Mouse (Mus musculus): ENCODE data around the gene Olfr924. TPM values are rescaled to one million over a fixed set of nuclear protein-coding genes. Genes with fewer than 3 reads are reported as not detected.
"Not testable (repeated sequence)": the region's sequence is repeated elsewhere in the genome, so short reads cannot be mapped to it uniquely, and the experiment has no call there.

The Olfr924 gene
- polyA plus RNA-seq (2016; fragmentation: Nextera tagmentation; extraction: Ambion mirVana) = not detected in 2 replicates

GRCm38 (mm10) chr9:38844149-38844548, at the start of gene Olfr924:
Gene Olfr924, plus strand, starts transcription at chr9:38844449.
- no peak within 1 kb of the TSS for H3K27ac ChIP-seq
- no peaks in the 10 kb centered on the region for H3K4me1 ChIP-seq
- no peak within 1 kb of the TSS for H3K4me3 ChIP-seq
- DNase-seq (ENCODE audit: low spot score) = no peak
- no peaks in the 10 kb centered on the region for H3K36me3 ChIP-seq
- no peaks in the 10 kb centered on the region for H3K9me3 ChIP-seq (replicated peaks)
- H3K27me3 ChIP-seq (ENCODE audit: low read depth, poor library complexity, severe bottlenecking) = no peaks in the 10 kb centered on the region
- WGBS = 97% methylated on average over 1 of the region's 1 CpGs

DNA sequence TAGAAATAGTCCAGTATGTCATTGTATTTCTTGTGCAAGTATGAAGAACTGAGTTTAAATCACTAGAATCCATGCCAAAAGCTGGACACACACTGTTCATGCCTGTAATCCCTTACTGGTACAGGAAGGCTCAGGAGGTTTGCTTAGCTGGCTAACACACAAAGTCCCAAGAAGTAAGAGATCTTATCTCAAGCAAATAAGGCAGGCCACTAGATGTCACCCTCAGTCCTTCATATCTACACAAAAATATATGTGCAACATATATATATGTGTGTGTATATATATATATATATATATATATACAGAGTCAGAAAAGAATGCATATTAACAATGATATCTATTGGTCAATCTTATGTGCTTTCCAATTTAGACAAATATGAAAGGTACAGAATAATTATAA, 38.6 kb upstream of the Olfr924 start:
- no peak for DNase-seq (ENCODE audit: low spot score)
- Histone ChIP-seq H3K4me3 (no peak overlapping the region), H3K36me3 (no peaks in the 10 kb centered on the region), H3K27ac (no peak overlapping the region), H3K4me1 (no peaks in the 10 kb centered on the region), H3K27me3 (ENCODE audit: low read depth, poor library complexity, severe bottlenecking) (no peaks in the 10 kb centered on the region), H3K9me3 (replicated peaks) (no peaks in the 10 kb centered on the region)

DNA sequence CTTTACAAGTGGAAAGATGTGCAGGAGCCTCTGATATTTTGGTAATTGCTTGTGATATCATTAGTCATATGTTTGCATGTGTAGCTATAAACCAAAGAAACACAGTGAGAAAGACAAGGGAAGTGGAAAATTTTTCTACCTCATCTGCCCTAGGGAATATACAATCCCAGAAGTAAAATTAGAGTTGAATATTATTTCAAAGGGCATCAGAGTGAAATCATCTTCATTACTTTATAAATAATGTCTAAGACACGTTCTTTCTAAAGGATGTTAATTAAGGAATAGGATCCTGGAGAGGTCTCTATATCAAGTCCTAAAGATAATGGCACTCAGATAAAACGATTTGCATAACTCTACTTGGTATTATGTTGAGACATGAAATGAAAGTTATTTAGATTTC, 29.9 kb upstream of the Olfr924 start, which contains the start of gene Olfr922:
Gene Olfr922 (plus strand): TSS at position 301 of the 400 bp plus-strand sequence.
- WGBS = 80% methylated on average over 2 of the region's 2 CpGs
- H3K27me3 ChIP-seq (ENCODE audit: low read depth, poor library complexity, severe bottlenecking) = no peaks in the 10 kb centered on the region
- no peaks in the 10 kb centered on the region for H3K4me1 ChIP-seq
- H3K27ac ChIP-seq = no peak within 1 kb of the TSS
- H3K4me3 ChIP-seq = no peak within 1 kb of the TSS
- no peaks in the 10 kb centered on the region for H3K36me3 ChIP-seq
- DNase-seq (ENCODE audit: low spot score) = no peak
- H3K9me3 ChIP-seq (replicated peaks) = no peaks in the 10 kb centered on the region

DNA sequence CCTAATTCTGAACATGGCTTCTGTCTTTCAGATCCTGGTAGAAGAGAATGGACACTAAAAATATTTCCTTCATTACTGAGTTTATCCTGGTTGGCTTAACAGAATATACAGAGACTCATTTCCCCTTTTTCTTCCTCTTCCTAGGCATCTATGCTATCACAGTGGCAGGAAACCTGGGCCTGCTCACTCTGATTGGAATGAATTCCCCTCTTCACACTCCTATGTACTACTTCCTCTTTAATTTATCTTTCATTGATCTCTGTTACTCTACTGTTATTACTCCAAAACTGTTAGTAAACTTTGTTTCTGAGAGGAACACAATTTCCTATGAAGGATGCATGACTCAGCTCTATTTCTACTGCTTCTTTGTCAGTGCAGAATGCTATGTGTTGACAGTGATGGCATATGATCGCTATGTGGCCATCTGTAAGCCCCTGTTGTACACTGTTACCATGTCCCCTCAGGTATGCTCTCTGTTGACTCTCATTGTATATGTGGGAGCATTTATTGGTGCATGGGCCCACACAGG, 28.7 kb upstream of the Olfr924 start:
- 89% methylated on average over 1 of the region's 1 CpGs for WGBS

DNA sequence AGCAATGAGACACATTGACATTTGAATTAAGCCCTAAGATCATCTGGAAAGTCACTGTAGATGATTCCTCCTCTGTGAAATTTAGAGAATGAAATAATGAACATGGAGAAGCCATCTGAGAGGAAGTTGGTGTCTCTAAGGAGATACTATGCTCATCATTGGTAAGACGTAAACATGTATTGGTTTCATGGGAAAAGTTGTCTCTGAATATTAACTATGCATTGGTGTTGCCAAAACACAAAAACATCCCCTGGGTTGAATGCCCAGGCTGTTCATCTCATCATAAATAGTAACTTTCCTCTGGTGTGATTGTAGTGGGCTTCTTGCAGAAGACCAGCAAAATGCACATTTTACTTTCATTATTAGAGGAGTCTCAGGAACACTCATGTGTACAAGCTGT, 18.0 kb upstream of the Olfr924 start, which contains the start of gene Olfr923:
Gene Olfr923 (plus strand): TSS at position 301 of the 400 bp plus-strand sequence.
- Histone ChIP-seq H3K4me3 (no peak within 1 kb of the TSS), H3K36me3 (no peaks in the 10 kb centered on the region), H3K4me1 (no peaks in the 10 kb centered on the region), H3K9me3 (replicated peaks) (no peaks in the 10 kb centered on the region), H3K27me3 (ENCODE audit: low read depth, poor library complexity, severe bottlenecking) (no peaks in the 10 kb centered on the region), H3K27ac (no peak within 1 kb of the TSS)
- no peak for DNase-seq (ENCODE audit: low spot score)
- WGBS = 95% methylated on average over 1 of the region's 1 CpGs

More for the DNA sequence above, 28.7 kb upstream of the Olfr924 start:
- no peaks in the 10 kb centered on the region for H3K36me3 ChIP-seq
- no peaks in the 10 kb centered on the region for H3K9me3 ChIP-seq (replicated peaks)
- no peak overlapping the region for H3K27ac ChIP-seq
- no peak overlapping the region for H3K4me3 ChIP-seq
- H3K27me3 ChIP-seq (ENCODE audit: low read depth, poor library complexity, severe bottlenecking) = no peaks in the 10 kb centered on the region
- DNase-seq (ENCODE audit: low spot score) = no peak
- no peaks in the 10 kb centered on the region for H3K4me1 ChIP-seq

DNA sequence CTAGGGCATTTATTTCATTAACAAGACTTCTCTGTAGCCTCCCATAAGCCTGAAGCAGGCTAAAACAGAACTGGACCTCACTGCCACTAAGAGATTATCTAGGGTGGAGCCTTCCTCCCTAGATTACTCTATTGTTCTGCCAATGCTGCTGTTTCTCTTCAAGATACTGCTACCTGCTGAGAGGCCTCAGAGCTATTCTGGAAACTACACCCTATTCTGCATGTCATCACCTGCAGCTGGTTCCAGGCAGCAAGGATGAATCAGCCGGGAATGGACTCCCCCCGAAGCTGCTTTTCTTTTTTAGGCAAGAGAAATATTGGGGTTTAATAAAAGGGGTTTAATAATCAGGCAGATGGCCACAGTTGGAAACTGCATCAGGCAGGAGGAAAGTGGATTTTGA, 11.2 kb upstream of the Olfr924 start:
- WGBS = 90% methylated on average over 2 of the region's 2 CpGs

DNA sequence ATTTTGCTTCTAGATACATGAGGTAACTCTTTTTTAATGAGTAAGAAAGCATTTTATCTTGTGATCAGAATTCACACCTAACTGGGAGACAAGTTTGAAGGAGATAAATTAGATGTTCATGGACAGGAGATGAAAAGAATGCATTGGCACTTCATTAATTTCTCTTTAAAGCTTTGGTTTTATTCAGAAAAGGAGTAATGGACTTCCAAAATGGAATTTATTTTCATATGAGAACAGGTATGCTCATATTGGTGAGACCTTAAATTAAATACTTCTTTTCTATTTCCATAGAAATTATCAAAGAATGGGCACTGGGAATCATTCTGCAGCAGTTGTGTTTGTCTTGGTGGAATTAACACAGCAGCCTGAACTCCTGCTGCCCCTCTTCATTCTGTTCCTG, 10.5 kb downstream of the Olfr924 start, which contains the start of gene Olfr26:
Gene Olfr26 (plus strand): TSS at position 301 of the 400 bp plus-strand sequence.
- no peaks in the 10 kb centered on the region for H3K27me3 ChIP-seq (ENCODE audit: low read depth, poor library complexity, severe bottlenecking)
- no peak for DNase-seq (ENCODE audit: low spot score)

More for the DNA sequence above, 11.2 kb upstream of the Olfr924 start:
- H3K27ac ChIP-seq = no peak overlapping the region
- H3K4me3 ChIP-seq = no peak overlapping the region
- H3K27me3 ChIP-seq (ENCODE audit: low read depth, poor library complexity, severe bottlenecking) = no peaks in the 10 kb centered on the region
- no peaks in the 10 kb centered on the region for H3K9me3 ChIP-seq (replicated peaks)
- no peaks in the 10 kb centered on the region for H3K4me1 ChIP-seq
- no peak for DNase-seq (ENCODE audit: low spot score)
- no peaks in the 10 kb centered on the region for H3K36me3 ChIP-seq

GRCm38 (mm10) chr9:38874880-38875279, 30.6 kb downstream of the Olfr924 start:
- not testable (repeated sequence) for H3K27ac ChIP-seq; DNase-seq (ENCODE audit: low spot score); H3K4me1 ChIP-seq; H3K36me3 ChIP-seq; H3K4me3 ChIP-seq; H3K9me3 ChIP-seq (replicated peaks); H3K27me3 ChIP-seq (ENCODE audit: low read depth, poor library complexity, severe bottlenecking)
- WGBS = 60% methylated on average over 2 of the region's 2 CpGs

More for the DNA sequence above, 10.5 kb downstream of the Olfr924 start, which contains the start of gene Olfr26:
- H3K9me3 ChIP-seq (replicated peaks) = no peaks in the 10 kb centered on the region
- H3K36me3 ChIP-seq = no peaks in the 10 kb centered on the region
- H3K4me3 ChIP-seq = no peak within 1 kb of the TSS
- no peaks in the 10 kb centered on the region for H3K4me1 ChIP-seq
- H3K27ac ChIP-seq = no peak within 1 kb of the TSS

GRCm38 (mm10) chr9:38876826-38877225, 32.6 kb downstream of the Olfr924 start, which contains the start of gene Olfr926:
Gene Olfr926, plus strand, starts transcription at chr9:38877126.
- Histone ChIP-seq H3K27ac (no peak within 1 kb of the TSS), H3K27me3 (ENCODE audit: low read depth, poor library complexity, severe bottlenecking) (no peaks in the 10 kb centered on the region), H3K9me3 (replicated peaks) (0 out of 2 replicates have a peak, but pooled peaks cover 2% of the 10 kb centered on the region), H3K36me3 (no peaks in the 10 kb centered on the region), H3K4me3 (no peak within 1 kb of the TSS), H3K4me1 (no peaks in the 10 kb centered on the region)
- DNase-seq (ENCODE audit: low spot score) = no peak
- WGBS = 88% methylated on average over 2 of the region's 2 CpGs

Other genes with a start within 250 kb of the Olfr924 start
- gene Olfr914, start 239.3 kb upstream of the Olfr924 start, polyA plus RNA-seq (2016; fragmentation: Nextera tagmentation; extraction: Ambion mirVana) = not detected in 2 replicates
- not detected in 2 replicates for gene Olfr916, start 184.6 kb upstream of the Olfr924 start, polyA plus RNA-seq (2016; fragmentation: Nextera tagmentation; extraction: Ambion mirVana)
- gene Olfr917, start 178.6 kb upstream of the Olfr924 start, polyA plus RNA-seq (2016; fragmentation: Nextera tagmentation; extraction: Ambion mirVana) = not detected in 2 replicates
- not detected in 2 replicates for gene Olfr918, start 169.8 kb upstream of the Olfr924 start, polyA plus RNA-seq (2016; fragmentation: Nextera tagmentation; extraction: Ambion mirVana)
- not detected in 2 replicates for gene Olfr919, start 140.8 kb upstream of the Olfr924 start, polyA plus RNA-seq (2016; fragmentation: Nextera tagmentation; extraction: Ambion mirVana)
- gene Vwa5a, start 126.2 kb upstream of the Olfr924 start, polyA plus RNA-seq (2016; fragmentation: Nextera tagmentation; extraction: Ambion mirVana) = 4.8 and 7.8 TPM in 2 replicates
- gene Olfr920, start 92.2 kb upstream of the Olfr924 start, polyA plus RNA-seq (2016; fragmentation: Nextera tagmentation; extraction: Ambion mirVana) = 0.04 TPM in 1 of 2 replicates, not detected in the other
- not detected in 2 replicates for gene Olfr921, start 71.4 kb upstream of the Olfr924 start, polyA plus RNA-seq (2016; fragmentation: Nextera tagmentation; extraction: Ambion mirVana)
- not detected in 2 replicates for gene Olfr922, start 29.8 kb upstream of the Olfr924 start, polyA plus RNA-seq (2016; fragmentation: Nextera tagmentation; extraction: Ambion mirVana)
- gene Olfr923, start 17.9 kb upstream of the Olfr924 start, polyA plus RNA-seq (2016; fragmentation: Nextera tagmentation; extraction: Ambion mirVana) = not detected in 2 replicates
- gene Olfr26, start 10.6 kb downstream of the Olfr924 start, polyA plus RNA-seq (2016; fragmentation: Nextera tagmentation; extraction: Ambion mirVana) = not detected in 2 replicates
- not detected in 2 replicates for gene Olfr926, start 32.7 kb downstream of the Olfr924 start, polyA plus RNA-seq (2016; fragmentation: Nextera tagmentation; extraction: Ambion mirVana)
- not detected in 2 replicates for gene Olfr930, start 85.4 kb downstream of the Olfr924 start, polyA plus RNA-seq (2016; fragmentation: Nextera tagmentation; extraction: Ambion mirVana)
- not detected in 2 replicates for gene Olfr933, start 127.9 kb downstream of the Olfr924 start, polyA plus RNA-seq (2016; fragmentation: Nextera tagmentation; extraction: Ambion mirVana)
- gene Olfr934, start 143.9 kb downstream of the Olfr924 start, polyA plus RNA-seq (2016; fragmentation: Nextera tagmentation; extraction: Ambion mirVana) = not detected in 2 replicates
- gene Olfr935, start 155.2 kb downstream of the Olfr924 start, polyA plus RNA-seq (2016; fragmentation: Nextera tagmentation; extraction: Ambion mirVana) = not detected in 2 replicates
- gene Olfr146, start 178.9 kb downstream of the Olfr924 start, polyA plus RNA-seq (2016; fragmentation: Nextera tagmentation; extraction: Ambion mirVana) = not detected in 2 replicates
- gene Olfr937, start 220.5 kb downstream of the Olfr924 start, polyA plus RNA-seq (2016; fragmentation: Nextera tagmentation; extraction: Ambion mirVana) = not detected in 2 replicates
- gene Olfr938, start 234.4 kb downstream of the Olfr924 start, polyA plus RNA-seq (2016; fragmentation: Nextera tagmentation; extraction: Ambion mirVana) = not detected in 2 replicates